Mouse (Mus musculus) megakaryocyte, embryonic 14.5 days (primary cell): ENCODE results near the gene Dnmt3a.

Source experiments
- FLI1 ChIP-seq: IDR thresholded peaks from 2 replicates; pipeline ENCODE4 v1.6.1; 2012; ENCODE audit warnings: low read length, inconsistent platforms, mixed read lengths
- GATA1 ChIP-seq: IDR thresholded peaks from 3 replicates; pipeline ENCODE4 v1.6.1; 2012; ENCODE audit warnings: mixed read lengths, low read length, inconsistent platforms, borderline replicate concordance

DNA sequence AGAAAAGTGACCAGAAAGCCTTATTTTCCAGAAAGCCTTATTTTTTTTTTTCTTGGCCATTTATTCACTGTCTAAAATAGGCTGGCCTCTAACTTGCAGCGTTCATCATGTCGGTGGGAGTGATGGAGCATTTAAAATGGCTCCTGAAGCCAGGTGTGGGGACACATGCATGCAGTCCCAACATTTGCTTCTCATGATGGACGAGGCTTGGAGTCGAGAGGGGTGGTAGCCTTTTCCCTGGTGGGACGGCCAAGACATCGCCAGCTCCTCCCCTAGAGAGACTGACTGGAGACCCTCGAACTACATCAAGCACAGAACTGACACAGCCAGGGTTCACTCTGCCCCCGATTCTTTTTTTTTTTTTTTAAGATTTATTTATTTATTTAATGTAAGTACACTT, 13.6 kb upstream of the Dnmt3a start:
- TF ChIP-seq GATA1 (no peak), FLI1 (no peak)
